Mouse (Mus musculus) midbrain, postnatal 0 days (tissue): ENCODE data around the gene Gm17949. TPM values are rescaled to one million over a fixed set of nuclear protein-coding genes. Genes with fewer than 3 reads are reported as not detected.

ENCODE experiments used
- ATAC-seq: fragments of 200-750 bp; cut with Nextera tagmentation; 2 replicates; pipeline ENCODE4 v1.8.0; 2017; ENCODE audit warnings: moderate number of reproducible peaks, mild to moderate bottlenecking, moderate TSS enrichment, moderate library complexity; ENCODE audit not compliant: low FRiP score
- DNase-seq: peaks from one replicate; pipeline ENCODE4 v3.0.0-alpha.2; 2015; ENCODE audit warnings: low spot score
- H3K27ac ChIP-seq: fragments of 300-500 bp; sonication (generic); 2 replicates; pipeline ENCODE4 v1.5.1; 2014; ENCODE audit warnings: low read depth, mild to moderate bottlenecking, low read length, mixed read lengths
- H3K27me3 ChIP-seq: fragments of 300-500 bp; sonication (generic); 2 replicates; pipeline ENCODE4 v1.6.1; 2014; ENCODE audit warnings: low read length, control low read depth, mixed read lengths; ENCODE audit not compliant: insufficient read depth
- H3K36me3 ChIP-seq: fragments of 300-500 bp; sonication (generic); 2 replicates; pipeline ENCODE4 v1.6.1; 2014; ENCODE audit warnings: low read length, control low read depth, mixed read lengths; ENCODE audit not compliant: insufficient read depth
- H3K4me1 ChIP-seq: fragments of 300-500 bp; sonication (generic); 2 replicates; pipeline ENCODE4 v1.6.1; 2014; ENCODE audit warnings: mild to moderate bottlenecking, control low read depth, antibody characterized with exemption, low read length, mixed read lengths; ENCODE audit not compliant: insufficient read depth
- H3K4me2 ChIP-seq: fragments of 300-500 bp; sonication (generic); 2 replicates; pipeline ENCODE4 v1.6.1; 2014; ENCODE audit warnings: low read depth, mild to moderate bottlenecking, low read length, mixed read lengths; ENCODE audit not compliant: poor library complexity, severe bottlenecking
- H3K4me3 ChIP-seq: fragments of 300-500 bp; sonication (generic); 2 replicates; pipeline ENCODE4 v1.5.1; 2014; ENCODE audit warnings: low read depth, mild to moderate bottlenecking, low read length, moderate library complexity
- H3K9ac ChIP-seq: fragments of 300-500 bp; sonication (generic); replicated peaks from 2 replicates; pipeline ENCODE4 v1.6.1; 2014; ENCODE audit warnings: mild to moderate bottlenecking, low read length, moderate library complexity, mixed read lengths; ENCODE audit not compliant: poor library complexity, severe bottlenecking
- H3K9me3 ChIP-seq: fragments of 300-500 bp; sonication (generic); 2 replicates; pipeline ENCODE4 v1.6.1; 2016; ENCODE audit warnings: low read length, control low read depth
- CTCF ChIP-seq: IDR thresholded peaks from 2 replicates; pipeline ENCODE4 v1.5.1; 2016; ENCODE audit warnings: antibody characterized with exemption, mild to moderate bottlenecking
- WGBS: fragments of 180-500 bp; shearing (Covaris S2); extraction: QIAGEN DNeasy Blood & Tissue Kit; methylation state at CpG from one replicate; pipeline ENCODE4 v1.1.7; 2014; 5-methylcytosine and 5-hydroxymethylcytosine counted together
- polyA plus RNA-seq: library from polyadenylated mRNA; unstranded; fragments of >200 nt; fragmentation: Nextera tagmentation; extraction: Ambion mirVana; gene quantifications from 2 replicates; pipeline ENCODE4 v1.2.1, GENCODE M21; 2015
- total RNA-seq: library from RNA; depleted of rRNA; stranded (reverse); fragments of >200 nt; gene quantifications from 2 replicates; pipeline ENCODE4 v1.2.3, GENCODE M21; 2014

Gene Gm17949
- total and polyA plus RNA-seq, 2 experiments from 2014 or later = 0.22 to 0.38 TPM

- H3K4me3 ChIP-seq = peak overlapping the region; percentile 87
- H3K27me3 ChIP-seq = no peaks in the 10 kb centered on the region
- peak overlapping the region; percentile 78 for H3K4me2 ChIP-seq
- no peak for TF ChIP-seq CTCF
- H3K27ac ChIP-seq = no peak overlapping the region
- 53% methylated on average over 8 of the region's 8 CpGs for WGBS
- no peak for ATAC-seq
- peaks cover 15% of the 10 kb centered on the region; the same call in 1 of the 2 replicates for H3K4me1 ChIP-seq
- DNase-seq = no peak
- H3K9me3 ChIP-seq = no peaks in the 10 kb centered on the region
- H3K36me3 ChIP-seq = peaks cover 29% of the 10 kb centered on the region
- H3K9ac ChIP-seq = 0 out of 2 replicates have a peak overlapping the region, but pooled peaks have one; percentile 99
Measured at GRCm38 (mm10) chr17:57029691-57030090, 18.4 kb downstream of the Gm17949 start.

DNA sequence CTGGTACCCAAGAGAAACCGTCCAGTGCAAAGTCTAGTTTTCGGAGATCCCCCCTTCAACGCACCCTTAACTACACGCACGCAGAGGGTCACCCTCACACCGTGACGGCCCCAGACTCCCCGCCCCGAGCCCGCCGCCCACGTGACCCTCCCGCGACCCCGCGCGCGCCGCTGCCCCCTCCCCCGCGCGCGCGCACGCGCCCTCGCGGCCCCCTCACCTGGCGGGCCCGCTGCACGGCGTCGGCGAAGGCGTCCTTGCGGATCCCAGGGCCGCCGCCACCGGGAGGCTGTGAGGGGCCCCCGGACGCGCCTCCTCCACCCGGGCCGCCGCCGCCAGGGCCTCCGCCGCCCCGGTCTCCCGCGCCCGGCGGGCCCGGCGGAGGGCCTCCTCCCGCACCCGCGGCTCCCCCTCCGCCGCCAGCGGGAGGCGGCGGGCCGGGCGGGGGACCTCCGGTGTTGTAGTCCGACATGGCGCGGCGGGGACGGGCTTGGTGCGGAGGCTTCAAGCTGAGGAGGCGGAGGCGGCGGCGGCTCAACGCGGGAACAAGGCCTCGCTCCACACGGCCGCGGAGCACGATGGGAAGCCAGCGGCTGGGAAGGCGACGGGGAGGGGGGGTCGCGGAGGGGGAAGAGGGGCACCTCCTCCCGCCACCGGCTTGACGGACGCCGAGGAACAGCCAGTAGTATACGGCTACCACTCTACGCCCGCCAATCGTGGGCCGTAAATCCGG is 19.8 kb downstream of the Gm17949 start, which contains the start of gene Khsrp:
Gene Khsrp (minus strand): TSS at position 592 of the 730 bp plus-strand sequence.
- no peaks in the 10 kb centered on the region for H3K9me3 ChIP-seq
- peaks cover 16% of the 10 kb centered on the region for H3K36me3 ChIP-seq
- no peak for ATAC-seq
- no peaks in the 10 kb centered on the region for H3K27me3 ChIP-seq
- peak within 1 kb of the TSS; percentile 96 for H3K27ac ChIP-seq
- H3K4me3 ChIP-seq = peak within 1 kb of the TSS; percentile 87
- under 1% methylated on average over 58 of the region's 99 CpGs for WGBS
- H3K4me2 ChIP-seq = peak within 1 kb of the TSS; percentile 78
- peak; percentile 47 for DNase-seq
- H3K4me1 ChIP-seq = peaks cover 15% of the 10 kb centered on the region; the same call in 1 of the 2 replicates
- TF ChIP-seq CTCF = no peak
- H3K9ac ChIP-seq = peak within 1 kb of the TSS; percentile 99

- Histone ChIP-seq H3K36me3 (peaks cover 9% of the 10 kb centered on the region), H3K4me3 (peak overlapping the region; percentile 87), H3K9ac (peak overlapping the region; percentile 42; the same call in 1 of the 2 replicates), H3K27ac (peak overlapping the region; percentile 80), H3K4me2 (peak overlapping the region; percentile 49), H3K4me1 (peaks cover 15% of the 10 kb centered on the region; the same call in 1 of the 2 replicates), H3K9me3 (no peaks in the 10 kb centered on the region), H3K27me3 (no peaks in the 10 kb centered on the region)
- DNase-seq (peak; percentile 100), ATAC-seq (peak; percentile 98)
- under 1% methylated on average over 38 of the region's 38 CpGs for WGBS
- TF ChIP-seq CTCF = peak; percentile 43
Measured at GRCm38 (mm10) chr17:57031661-57032420, 20.6 kb downstream of the Gm17949 start.

DNA sequence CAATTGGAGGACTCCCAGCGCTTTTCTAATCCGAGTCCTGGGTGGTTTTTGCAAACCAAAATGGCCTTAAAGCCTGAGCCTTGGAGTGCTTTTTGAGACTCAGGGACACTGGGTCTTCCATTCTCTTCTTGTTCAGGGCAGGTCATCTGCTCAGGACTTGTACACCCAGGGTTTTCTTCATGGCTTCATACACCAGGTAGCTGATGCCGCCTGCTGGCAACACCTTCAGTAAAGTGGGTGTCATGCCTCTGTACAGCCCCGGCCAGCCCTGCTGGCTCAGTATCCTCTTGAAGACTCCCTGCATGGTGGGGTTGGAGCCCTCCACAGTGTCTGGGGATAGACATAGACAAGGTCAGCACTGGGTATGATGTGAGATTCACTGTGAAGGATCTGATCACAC is 21.6 kb downstream of the Gm17949 start:
- Histone ChIP-seq H3K27ac (no peak overlapping the region), H3K36me3 (peaks cover 4% of the 10 kb centered on the region), H3K27me3 (no peaks in the 10 kb centered on the region), H3K4me1 (peaks cover 15% of the 10 kb centered on the region; the same call in 1 of the 2 replicates), H3K9ac (no peak overlapping the region), H3K4me3 (no peak overlapping the region), H3K4me2 (peak overlapping the region; percentile 49; the same call in 1 of the 2 replicates), H3K9me3 (no peaks in the 10 kb centered on the region)
- 93% methylated on average over 4 of the region's 4 CpGs for WGBS
- ATAC-seq (no peak), DNase-seq (no peak)
- TF ChIP-seq CTCF = no peak

DNA sequence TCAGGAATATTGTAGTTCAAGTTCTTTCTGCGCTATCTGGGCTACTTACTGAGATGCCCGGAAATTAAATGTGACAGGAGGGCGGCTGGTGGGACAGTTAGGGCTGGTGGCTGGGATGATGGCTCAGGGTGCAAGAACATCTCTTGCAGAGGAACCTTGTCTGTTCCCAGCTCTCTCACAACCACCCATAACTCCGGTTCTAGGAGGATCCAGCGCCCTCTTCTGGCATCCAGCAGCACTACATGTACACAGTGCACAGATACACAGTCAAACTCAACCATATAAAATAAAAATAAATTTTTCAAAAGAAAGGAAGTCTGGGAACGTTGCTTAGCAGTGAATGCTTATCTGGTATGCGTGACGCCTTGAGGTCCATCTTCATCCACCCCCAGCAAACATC is 27.7 kb downstream of the Gm17949 start:
- no peak for DNase-seq
- H3K9me3 ChIP-seq = no peaks in the 10 kb centered on the region
- H3K27ac ChIP-seq = no peak overlapping the region
- 40% methylated on average over 8 of the region's 8 CpGs for WGBS
- no peaks in the 10 kb centered on the region for H3K4me1 ChIP-seq
- 0 out of 2 replicates have a peak, but pooled peaks cover 3% of the 10 kb centered on the region for H3K27me3 ChIP-seq
- TF ChIP-seq CTCF = peak; percentile 38
- H3K36me3 ChIP-seq = no peaks in the 10 kb centered on the region
- no peak overlapping the region for H3K9ac ChIP-seq
- no peak overlapping the region for H3K4me3 ChIP-seq
- no peak for ATAC-seq
- H3K4me2 ChIP-seq = no peak overlapping the region
